Mouse (Mus musculus): Measurements from ENCODE around the gene Serpina3a. TPM values are rescaled to one million over a fixed set of nuclear protein-coding genes. Genes with fewer than 3 reads are reported as not detected.

The Serpina3a gene
- polyA plus RNA-seq, 1 experiment from 2014 or later, result not detected

GRCm38 (mm10) chr12:104153041-104153645 lies 40.6 kb downstream of the Serpina3a start:
- Histone ChIP-seq H3K36me3 (ENCODE audit: control insufficient read depth, insufficient read depth, low read length) (no peaks in the 10 kb centered on the region), H3K9me3 (ENCODE audit: control insufficient read depth, low read length) (no peaks in the 10 kb centered on the region), H3K4me2 (ENCODE audit: low read depth, low read length) (no peak overlapping the region), H3K27me3 (ENCODE audit: control insufficient read depth, insufficient read depth, low read length) (no peaks in the 10 kb centered on the region), H3K27ac (ENCODE audit: low read depth, low read length) (no peak overlapping the region), H3K4me3 (ENCODE audit: low read depth, low read length) (no peak overlapping the region), H3K4me1 (ENCODE audit: control insufficient read depth, insufficient read depth, low read length) (no peaks in the 10 kb centered on the region), H3K9ac (replicated peaks; ENCODE audit: low read depth, low read length) (no peak overlapping the region)
- 87% methylated on average over 3 of the region's 3 CpGs for WGBS
- no peak for ATAC-seq (ENCODE audit: low read depth)

GRCm38 (mm10) chr12:104153656-104154055 lies 41.1 kb downstream of the Serpina3a start, which contains the start of gene Serpina3c:
Gene Serpina3c, minus strand, starts transcription at chr12:104153870.
- Histone ChIP-seq H3K36me3 (ENCODE audit: control insufficient read depth, insufficient read depth, low read length) (no peaks in the 10 kb centered on the region), H3K4me3 (ENCODE audit: low read depth, low read length) (no peak within 1 kb of the TSS), H3K4me1 (ENCODE audit: control insufficient read depth, insufficient read depth, low read length) (no peaks in the 10 kb centered on the region), H3K27ac (ENCODE audit: low read depth, low read length) (no peak within 1 kb of the TSS), H3K9ac (replicated peaks; ENCODE audit: low read depth, low read length) (no peak within 1 kb of the TSS), H3K27me3 (ENCODE audit: control insufficient read depth, insufficient read depth, low read length) (no peaks in the 10 kb centered on the region), H3K4me2 (ENCODE audit: low read depth, low read length) (no peak within 1 kb of the TSS), H3K9me3 (ENCODE audit: control insufficient read depth, low read length) (no peaks in the 10 kb centered on the region)
- ATAC-seq (ENCODE audit: low read depth), result no peak
- 84% methylated on average over 2 of the region's 2 CpGs for WGBS

Other genes with a start within 250 kb of the Serpina3a start
- gene Serpina1a, start 249.2 kb upstream of the Serpina3a start, polyA plus RNA-seq (2014; fragmentation: Nextera tagmentation; extraction: Ambion mirVana), result 0.21 and 0.42 TPM in 2 replicates
- gene Serpina1c, start 207.8 kb upstream of the Serpina3a start, polyA plus RNA-seq (2014; fragmentation: Nextera tagmentation; extraction: Ambion mirVana), result 0.28 TPM in 1 of 2 replicates, not detected in the other
- not detected in 2 replicates for gene Serpina1e, start 153.7 kb upstream of the Serpina3a start, polyA plus RNA-seq (2014; fragmentation: Nextera tagmentation; extraction: Ambion mirVana)
- gene Serpina11, start 122.8 kb upstream of the Serpina3a start, polyA plus RNA-seq (2014; fragmentation: Nextera tagmentation; extraction: Ambion mirVana), result not detected in 2 replicates
- not detected in 2 replicates for gene Serpina9, start 99.0 kb upstream of the Serpina3a start, polyA plus RNA-seq (2014; fragmentation: Nextera tagmentation; extraction: Ambion mirVana)
- not detected in 2 replicates for gene Serpina12, start 68.3 kb upstream of the Serpina3a start, polyA plus RNA-seq (2014; fragmentation: Nextera tagmentation; extraction: Ambion mirVana)
- gene Serpina5, start 11.6 kb upstream of the Serpina3a start, polyA plus RNA-seq (2014; fragmentation: Nextera tagmentation; extraction: Ambion mirVana), result not detected in 2 replicates
- not detected in 2 replicates for gene Serpina3b, start 15.3 kb downstream of the Serpina3a start, polyA plus RNA-seq (2014; fragmentation: Nextera tagmentation; extraction: Ambion mirVana)
- gene Serpina3c, start 41.1 kb downstream of the Serpina3a start, polyA plus RNA-seq (2014; fragmentation: Nextera tagmentation; extraction: Ambion mirVana), result not detected in 2 replicates
- not detected in 2 replicates for gene Serpina3f, start 101.8 kb downstream of the Serpina3a start, polyA plus RNA-seq (2014; fragmentation: Nextera tagmentation; extraction: Ambion mirVana)
- gene Serpina3g, start 123.5 kb downstream of the Serpina3a start, polyA plus RNA-seq (2014; fragmentation: Nextera tagmentation; extraction: Ambion mirVana), result 0.54 and 5.4 TPM in 2 replicates
- 0.27 and 0.31 TPM in 2 replicates for gene Serpina3i, start 150.4 kb downstream of the Serpina3a start, polyA plus RNA-seq (2014; fragmentation: Nextera tagmentation; extraction: Ambion mirVana)
- not detected in 2 replicates for gene Serpina3j, start 201.8 kb downstream of the Serpina3a start, polyA plus RNA-seq (2014; fragmentation: Nextera tagmentation; extraction: Ambion mirVana)
- not detected in 2 replicates for gene Serpina3k, start 225.8 kb downstream of the Serpina3a start, polyA plus RNA-seq (2014; fragmentation: Nextera tagmentation; extraction: Ambion mirVana)
- gene Serpina3m, start 225.8 kb downstream of the Serpina3a start, polyA plus RNA-seq (2014; fragmentation: Nextera tagmentation; extraction: Ambion mirVana), result not detected in 2 replicates